In genomic region chr5:139316982-139317675, GRCm38 (mm10) we compare ENCODE assay signal across 11 mouse cellular contexts. TPM values are rescaled to one million over a fixed set of nuclear protein-coding genes. Genes with fewer than 3 reads are reported as not detected.
DNase-seq lines count a peak whose midpoint lies in the region; ATAC-seq and TF ChIP-seq lines count a peak whose summit lies in the region.
"Had no signal": no experiment of that assay in that cellular context is flagged by ENCODE, and none has a peak within 500 bp of the region (broad histone marks: within the 10 kb centered on the region; RNA-seq: fewer than 3 reads in every experiment).

No protein-coding gene starts in this region.

- H3K4me3 ChIP-seq in heart, embryonic 12.5 days, result no peak overlapping the region
- no peak overlapping the region for H3K4me3 ChIP-seq in liver, embryonic 14.5 days (ENCODE audit: insufficient read depth in 1 of 2, low read depth in 2 of 2, low read length in 2 of 2)
- H3K4me3 ChIP-seq: embryonic facial prominence, embryonic 13.5 days; limb, embryonic 12.5 days had no signal

- no peak overlapping the region for H3K27ac ChIP-seq in heart, embryonic 12.5 days (ENCODE audit: poor library complexity, severe bottlenecking)
- H3K27ac ChIP-seq in liver, embryonic 14.5 days, result no peak overlapping the region
- H3K27ac ChIP-seq: embryonic facial prominence, embryonic 13.5 days; limb, embryonic 12.5 days had no signal

- no peaks in the 10 kb centered on the region for H3K9me3 ChIP-seq in heart, embryonic 12.5 days (replicated peaks)
- H3K9me3 ChIP-seq in liver, embryonic 14.5 days (ENCODE audit: control insufficient read depth, low read length), result no peaks in the 10 kb centered on the region
- H3K9me3 ChIP-seq: embryonic facial prominence, embryonic 13.5 days; limb, embryonic 12.5 days had no signal

- no peak for DNase-seq in heart, postnatal 10 days
- DNase-seq in kidney, adult 9 months, result peak; percentile 98
- peak in 1 of 3 experiments; percentile 16 for DNase-seq in liver, embryonic 14.5 days (ENCODE audit: low read depth in 3 of 3, low spot score in 3 of 3)
- DNase-seq in urinary bladder, postnatal 14 days (ENCODE audit: low spot score), result peak; percentile 86
- DNase-seq in ovary, postnatal 14 days (ENCODE audit: low spot score), result no peak
- DNase-seq in left cerebral cortex, postnatal 4 days, result no peak
- no peak for DNase-seq in spleen, postnatal 4 days (ENCODE audit: low spot score in 2 of 2)

- no peak overlapping the region for H3K9ac ChIP-seq in heart, embryonic 12.5 days
- H3K9ac ChIP-seq in liver, embryonic 14.5 days (replicated peaks), result no peak overlapping the region
- H3K9ac ChIP-seq: embryonic facial prominence, embryonic 13.5 days; limb, embryonic 12.5 days had no signal

- peaks cover 23% of the 10 kb centered on the region for H3K27me3 ChIP-seq in heart, embryonic 12.5 days (replicated peaks)
- no peaks in the 10 kb centered on the region for H3K27me3 ChIP-seq in liver, embryonic 14.5 days (ENCODE audit: control insufficient read depth, insufficient read depth, low read length)
- H3K27me3 ChIP-seq: embryonic facial prominence, embryonic 13.5 days had no signal

- 69% methylated on average over 6 of the region's 6 CpGs for WGBS in heart, embryonic 12.5 days
- WGBS in liver, embryonic 14.5 days (ENCODE audit: insufficient replicate concordance), result 52% methylated on average over 6 of the region's 6 CpGs

- no peaks in the 10 kb centered on the region for H3K4me1 ChIP-seq in heart, embryonic 12.5 days (replicated peaks)
- peaks cover 0 to 7% of the 10 kb centered on the region in 2 experiments; a peak in 2 of 4 replicates for H3K4me1 ChIP-seq in liver, embryonic 14.5 days (replicated peaks; ENCODE audit: control insufficient read depth in 2 of 2, insufficient read depth in 2 of 2, low read length in 1 of 2)
- H3K4me1 ChIP-seq: embryonic facial prominence, embryonic 13.5 days; limb, embryonic 12.5 days had no signal

- intact Hi-C loops in heart, postnatal 10 days (cut with DNase I), result no loop called here
- intact Hi-C loops in left cerebral cortex, postnatal 4 days (cut with DNase I), result no loop called here

- no peak overlapping the region for H3K4me2 ChIP-seq in heart, embryonic 12.5 days
- no peak overlapping the region for H3K4me2 ChIP-seq in liver, embryonic 14.5 days (ENCODE audit: low read depth)
- H3K4me2 ChIP-seq: embryonic facial prominence, embryonic 13.5 days; heart, embryonic 11.5 days; limb, embryonic 12.5 days had no signal

- no peaks in the 10 kb centered on the region for H3K36me3 ChIP-seq in heart, embryonic 12.5 days
- no peaks in the 10 kb centered on the region for H3K36me3 ChIP-seq in liver, embryonic 14.5 days (replicated peaks; ENCODE audit: control insufficient read depth, insufficient read depth, low read depth)
- H3K36me3 ChIP-seq: embryonic facial prominence, embryonic 13.5 days; limb, embryonic 12.5 days had no signal

- no peak for TF ChIP-seq CTCF in liver, embryonic 14.5 days (IDR thresholded peaks at IDR 0.05; ENCODE audit: low read depth)

- TF ChIP-seq EP300 in liver, embryonic 14.5 days (IDR thresholded peaks at IDR 0.05; ENCODE audit: low read depth), result no peak

- peak; percentile 54; the same call in 1 of the 2 replicates for ATAC-seq in heart, embryonic 12.5 days (ENCODE audit: insufficient number of reproducible peaks, low FRiP score)
- peak; percentile 65 for ATAC-seq in liver, embryonic 14.5 days (ENCODE audit: insufficient read depth)

RNA-seq across cellular contexts. Expression of gene Adap1, which starts 8.3 kb away (rescaled TPM):
- polyA plus RNA-seq in heart, embryonic 12.5 days (2016; fragmentation: Nextera tagmentation; extraction: Ambion mirVana), result 1.1 and 2.1 TPM in 2 replicates
- 1 to 10 TPM; 1.6 to 1.8 TPM for total RNA-seq in heart, postnatal 10 days (2021)
- polyA plus RNA-seq in liver, embryonic 14.5 days (2012; rRNA removed), result 3.0 and 3.1 TPM in 2 replicates
- polyA plus RNA-seq in liver, embryonic 14.5 days (2014; fragmentation: Nextera tagmentation; extraction: Ambion mirVana), result 2.2 and 2.7 TPM in 2 replicates
- 100 to 1,000 TPM; 219 to 247 TPM for total RNA-seq in left cerebral cortex, postnatal 4 days (2021)

RNA-seq across cellular contexts. Expression of gene Cox19, which starts 34.1 kb away (rescaled TPM):
- polyA plus RNA-seq in heart, embryonic 12.5 days (2016; fragmentation: Nextera tagmentation; extraction: Ambion mirVana), result 66.2 and 72.6 TPM in 2 replicates
- 10 to 100 TPM; 88.8 to 96.4 TPM for total RNA-seq in heart, postnatal 10 days (2021)
- 22.6 and 23.3 TPM in 2 replicates for polyA plus RNA-seq in liver, embryonic 14.5 days (2012; rRNA removed)
- polyA plus RNA-seq in liver, embryonic 14.5 days (2014; fragmentation: Nextera tagmentation; extraction: Ambion mirVana), result 61.4 and 62.3 TPM in 2 replicates
- total RNA-seq in left cerebral cortex, postnatal 4 days (2021), result 10 to 100 TPM; 87.8 to 89.3 TPM

RNA-seq across cellular contexts. Expression of gene Cyp2w1, which starts 35.3 kb away (rescaled TPM):
- not detected in 2 replicates for polyA plus RNA-seq in heart, embryonic 12.5 days (2016; fragmentation: Nextera tagmentation; extraction: Ambion mirVana)
- not detected for total RNA-seq in heart, postnatal 10 days (2021)
- polyA plus RNA-seq in liver, embryonic 14.5 days (2012; rRNA removed), result 0.03 and 0.05 TPM in 2 replicates
- polyA plus RNA-seq in liver, embryonic 14.5 days (2014; fragmentation: Nextera tagmentation; extraction: Ambion mirVana), result not detected in 2 replicates
- not detected for total RNA-seq in left cerebral cortex, postnatal 4 days (2021)
- polyA plus RNA-seq: heart, embryonic 11.5 days had no signal

Comparison
In these comparisons a context has a peak if more than half of its experiments do, and no peak if none do; other contexts are left out.
1. DNase-seq: peak in kidney, adult 9 months (single experiment) and urinary bladder, postnatal 14 days (single experiment); none in heart, postnatal 10 days (0 of 2), ovary, postnatal 14 days (single experiment), left cerebral cortex, postnatal 4 days (single experiment) and spleen, postnatal 4 days (0 of 2).
2. RNA of gene Adap1, which starts 8.3 kb away (total RNA-seq): 219 to 247 TPM in left cerebral cortex, postnatal 4 days; 1.6 to 1.8 TPM in heart, postnatal 10 days; every median in the first group is over 10 times any median in the second.